Mouse (Mus musculus) spleen, adult 18-20 months (tissue): ENCODE measurements around the gene Pdlim4.
A peak's percentile ranks its signal among the peaks of the same experiment; 100 is the strongest.

ENCODE experiments used
- DNase-seq, 2 experiments: peaks; one replicate each; pipeline ENCODE4 v3.0.0; 2022; ENCODE audit warnings: mixed read lengths in 2 of 2

Gene Pdlim4

DNA sequence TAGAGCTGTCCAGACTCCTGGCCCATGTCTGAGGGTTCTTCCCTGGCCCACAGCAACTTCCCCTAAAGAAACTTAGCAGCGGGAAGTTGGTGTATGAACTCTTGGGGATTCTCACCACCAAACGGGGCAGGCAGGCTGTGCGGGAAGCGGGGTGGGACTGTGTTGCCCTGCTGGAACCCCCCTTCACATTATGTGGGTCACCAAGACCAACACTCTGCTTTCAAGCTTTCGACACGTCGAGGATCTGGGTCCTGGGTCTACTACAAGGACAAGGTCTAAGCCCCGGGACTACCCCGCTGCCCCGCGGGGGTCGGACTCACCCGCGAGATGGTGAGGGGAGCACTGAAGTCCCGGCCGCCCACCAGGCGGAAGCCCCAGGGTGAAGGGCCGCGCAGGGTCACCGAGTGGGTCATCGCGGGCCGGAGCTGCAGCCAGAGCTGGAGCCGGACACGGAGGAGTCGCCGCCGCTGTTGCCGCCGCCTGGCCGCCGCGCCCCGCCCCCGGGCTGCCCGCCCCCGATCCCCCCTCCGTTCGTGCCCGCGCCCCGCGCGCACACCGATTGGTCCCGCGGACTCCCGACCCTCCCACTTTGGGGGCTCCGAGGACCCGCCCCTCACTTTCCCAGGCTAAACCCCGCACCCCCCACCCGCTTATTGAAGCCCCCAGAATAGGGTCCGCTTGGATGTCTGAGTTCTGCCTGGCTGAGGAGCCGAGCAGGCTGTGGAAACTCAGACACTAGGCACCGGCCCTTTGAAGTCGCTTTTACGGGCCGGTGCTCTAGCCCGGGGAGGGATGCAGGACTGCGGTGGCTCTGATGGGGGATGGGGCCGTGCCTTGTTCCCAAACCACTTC is at the start of gene Pdlim4:
Gene Pdlim4 (minus strand): TSS at position 495 of the 852 bp plus-strand sequence.
- DNase-seq: no peak

DNA sequence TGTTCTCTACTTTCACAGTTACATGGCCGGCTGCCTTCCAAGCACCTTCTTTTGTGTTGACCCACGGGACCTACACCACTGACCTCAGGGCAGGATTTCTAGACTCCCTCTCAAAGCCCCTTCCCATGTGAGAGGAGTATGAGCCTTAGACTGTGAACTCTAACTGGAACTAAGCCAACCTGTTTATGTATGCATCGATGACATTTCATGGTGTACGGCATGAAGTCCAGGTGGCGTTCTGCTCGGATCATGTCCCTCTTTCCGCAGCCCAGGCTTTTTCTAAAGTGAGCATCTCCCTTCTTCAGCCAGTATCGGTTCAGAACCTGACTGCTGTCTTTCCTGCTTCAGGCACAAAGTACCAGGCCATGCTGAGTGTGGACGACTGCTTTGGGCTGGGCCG is 48.3 kb upstream of the Pdlim4 start:
- DNase-seq: no peak

DNA sequence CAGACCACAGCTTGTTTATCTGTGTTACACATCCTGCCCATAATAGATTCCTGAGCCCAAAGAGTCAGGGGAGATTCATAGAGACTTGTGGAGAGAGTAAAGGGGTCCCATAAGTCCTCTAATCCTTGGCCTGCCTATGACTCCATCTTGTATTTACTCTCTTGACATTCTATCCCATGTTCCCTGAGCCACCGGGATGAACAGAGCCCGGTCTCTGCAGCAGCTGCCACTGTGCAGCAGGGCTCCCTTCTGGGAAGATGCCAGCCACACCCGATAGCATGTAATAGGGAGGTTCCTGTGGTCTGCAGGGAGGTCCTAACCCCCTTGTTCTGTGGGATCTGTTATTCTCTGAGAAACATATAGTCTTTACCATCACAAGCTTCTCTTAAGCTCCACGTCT is 47.6 kb upstream of the Pdlim4 start:
- no peak for DNase-seq

GRCm38 (mm10) chr11:54115911-54116310 is 47.1 kb upstream of the Pdlim4 start:
- DNase-seq: no peak

GRCm38 (mm10) chr11:54115301-54115700 is 46.5 kb upstream of the Pdlim4 start:
- no peak for DNase-seq

GRCm38 (mm10) chr11:54114746-54115145 is 45.9 kb upstream of the Pdlim4 start:
- DNase-seq: no peak

GRCm38 (mm10) chr11:54113352-54113751 is 44.5 kb upstream of the Pdlim4 start:
- no peak for DNase-seq

- DNase-seq: peak; percentile 30 to 48
Observed at GRCm38 (mm10) chr11:54112920-54113319, 44.1 kb upstream of the Pdlim4 start.

- DNase-seq: no peak
Observed at GRCm38 (mm10) chr11:54111976-54112741, 43.3 kb upstream of the Pdlim4 start.

DNA sequence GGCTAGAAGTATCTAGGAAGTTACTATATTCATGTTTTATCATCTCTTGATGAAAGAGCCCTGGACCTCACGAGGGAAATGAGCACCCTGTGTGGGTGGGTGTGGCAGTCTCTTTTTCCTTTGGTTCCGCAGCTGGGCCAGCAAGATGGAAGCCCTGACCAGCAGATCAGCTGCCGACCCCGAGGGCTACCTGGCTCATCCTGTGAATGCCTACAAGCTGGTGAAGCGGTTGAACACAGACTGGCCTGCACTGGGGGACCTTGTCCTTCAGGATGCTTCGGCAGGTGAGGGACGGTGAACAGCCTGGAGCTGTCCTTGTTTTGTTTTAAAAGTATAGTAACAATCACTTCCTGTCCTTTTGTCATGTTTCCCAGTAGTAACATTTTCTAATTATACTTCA is 42.5 kb upstream of the Pdlim4 start:
- DNase-seq: no peak

DNA sequence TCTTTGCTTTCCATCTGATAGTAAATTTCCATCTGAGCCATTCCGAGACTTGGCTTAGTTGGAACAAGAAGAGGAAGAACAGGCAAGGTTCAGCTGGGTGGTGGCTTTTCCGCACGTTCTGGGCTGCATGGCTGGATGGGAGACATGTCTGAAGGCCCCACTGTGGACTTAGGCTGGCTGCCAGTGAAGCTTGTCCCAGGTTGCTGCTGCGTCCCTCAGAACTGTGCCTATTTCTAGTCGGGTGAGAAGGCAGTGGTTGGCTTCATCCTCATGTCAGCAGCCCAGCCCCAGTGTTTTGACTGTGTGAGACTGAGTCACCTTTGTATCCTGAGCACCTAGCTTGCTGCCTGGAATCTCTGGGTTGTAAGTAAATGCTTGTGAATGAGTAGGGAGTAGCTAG is 40.1 kb upstream of the Pdlim4 start:
- no peak for DNase-seq

- no peak for DNase-seq
Observed at GRCm38 (mm10) chr11:54108131-54108530, 39.3 kb upstream of the Pdlim4 start.

DNA sequence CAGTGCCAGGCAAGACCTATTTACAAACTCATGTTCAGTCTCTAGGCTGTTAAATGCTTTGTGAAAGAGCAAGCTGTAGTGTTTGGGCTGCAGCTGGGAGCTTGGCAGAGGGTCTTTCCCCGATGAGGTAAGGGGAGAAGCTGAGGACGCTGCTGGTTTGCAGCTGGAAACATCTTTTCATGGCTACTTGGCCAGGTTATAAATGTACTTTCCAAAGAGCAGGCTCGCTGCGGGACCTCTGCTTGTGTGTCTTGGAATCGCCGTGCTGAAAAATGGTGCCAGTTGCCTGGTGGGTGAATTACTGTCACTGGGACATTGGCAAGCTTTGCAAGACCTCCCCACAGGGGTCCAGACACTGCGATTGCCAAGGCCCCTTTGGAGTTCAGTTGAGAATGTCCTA is 38.4 kb upstream of the Pdlim4 start:
- DNase-seq: no peak

- no peak for DNase-seq
Observed at GRCm38 (mm10) chr11:54106676-54107075, 37.9 kb upstream of the Pdlim4 start.

- no peak for DNase-seq
Observed at GRCm38 (mm10) chr11:54105011-54105410, 36.2 kb upstream of the Pdlim4 start.

- no peak for DNase-seq
Observed at GRCm38 (mm10) chr11:54102706-54103449, 34.1 kb upstream of the Pdlim4 start.

GRCm38 (mm10) chr11:54101701-54102100 is 32.9 kb upstream of the Pdlim4 start:
- DNase-seq: no peak

GRCm38 (mm10) chr11:54100692-54101591 is 32.1 kb upstream of the Pdlim4 start:
- DNase-seq: peak in 1 of 2 experiments; percentile 18

- DNase-seq: no peak
Observed at GRCm38 (mm10) chr11:54100045-54100691, 31.4 kb upstream of the Pdlim4 start, which contains the start of gene P4ha2. Gene P4ha2 (plus strand): TSS chr11:54100095.

DNA sequence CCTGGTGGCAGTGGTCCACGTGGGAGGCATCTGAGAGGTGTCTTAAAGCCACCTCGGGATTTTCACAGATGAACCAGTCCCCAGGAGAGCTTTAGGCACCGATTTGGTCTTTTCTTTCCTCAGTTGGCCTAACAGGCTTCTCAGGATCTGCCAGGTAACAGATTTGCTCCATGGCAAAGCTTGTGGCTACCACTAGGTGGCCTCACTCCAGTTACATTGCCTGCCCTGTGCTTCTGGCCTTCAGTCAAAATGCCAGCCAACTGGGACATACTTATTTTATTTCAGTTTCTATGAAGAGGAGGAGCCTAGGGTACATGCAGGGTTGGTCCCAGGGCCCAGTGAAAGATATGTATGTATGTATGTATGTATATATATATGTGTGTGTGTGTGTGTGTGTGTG is 24.2 kb upstream of the Pdlim4 start:
- peak in 1 of 2 experiments; percentile 18 for DNase-seq

- no peak for DNase-seq
Observed at GRCm38 (mm10) chr11:54092188-54092587, 23.4 kb upstream of the Pdlim4 start.

DNA sequence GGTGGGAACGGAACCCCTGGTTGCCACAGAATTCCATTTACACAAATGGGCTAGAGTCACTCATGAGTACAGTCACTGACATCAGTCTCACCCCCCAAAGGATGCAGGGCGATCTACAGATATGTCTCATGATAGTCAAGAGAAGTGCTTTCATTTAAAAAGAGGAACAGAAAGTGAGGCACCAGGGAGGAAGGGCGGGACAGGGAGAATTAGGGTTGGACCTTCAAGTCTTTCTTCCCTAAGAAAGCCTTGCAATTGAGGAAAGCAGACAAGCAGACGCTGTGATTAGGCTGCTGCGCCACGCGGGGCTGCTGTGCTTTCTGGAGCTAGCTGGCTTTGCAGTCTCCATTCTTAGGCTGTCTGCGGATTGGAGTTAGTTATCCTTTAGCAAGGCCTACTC is 22.9 kb upstream of the Pdlim4 start:
- DNase-seq: peak in 1 of 2 experiments; percentile 27
